Comparison of ENCODE assay signal across 17 mouse cellular contexts in genomic region chr14:32632908-32633600, GRCm38 (mm10). TPM values are rescaled to one million over a fixed set of nuclear protein-coding genes. Genes with fewer than 3 reads are reported as not detected.
"Had no signal": no experiment of that assay in that cellular context is flagged by ENCODE, and none has a peak within 500 bp of the region (broad histone marks: within the 10 kb centered on the region; RNA-seq: fewer than 3 reads in every experiment).

No protein-coding gene starts in this region.

- H3K4me3 ChIP-seq: kidney, embryonic 15.5 days; limb, embryonic 10.5 days; liver, embryonic 15.5 days; midbrain, embryonic 13.5 days had no signal

- H3K9ac ChIP-seq: kidney, embryonic 15.5 days; liver, embryonic 15.5 days; midbrain, embryonic 13.5 days had no signal

- ATAC-seq: lung, postnatal 0 days; midbrain, embryonic 13.5 days had no signal

- DNase-seq: kidney, postnatal 14 days; lung, adult 2 months; lung, postnatal 36 days; right cerebral cortex, postnatal 14 days; thymus, postnatal 36 days had no signal

- H3K27me3 ChIP-seq: kidney, embryonic 15.5 days; liver, embryonic 15.5 days; midbrain, embryonic 13.5 days had no signal

- H3K9me3 ChIP-seq: kidney, embryonic 15.5 days; limb, embryonic 10.5 days; liver, embryonic 15.5 days; midbrain, embryonic 13.5 days had no signal

- H3K4me2 ChIP-seq: kidney, embryonic 15.5 days; liver, embryonic 11.5 days; liver, embryonic 15.5 days; midbrain, embryonic 13.5 days had no signal

- H3K27ac ChIP-seq: kidney, embryonic 15.5 days; limb, embryonic 10.5 days; liver, embryonic 15.5 days; midbrain, embryonic 13.5 days had no signal

- H3K36me3 ChIP-seq: kidney, embryonic 15.5 days; limb, embryonic 10.5 days; liver, embryonic 15.5 days; midbrain, embryonic 13.5 days had no signal

- H3K4me1 ChIP-seq: kidney, embryonic 15.5 days; liver, embryonic 15.5 days; midbrain, embryonic 13.5 days had no signal

RNA-seq across cellular contexts. Expression of gene Prrxl1, which starts 33.8 kb away (rescaled TPM):
- total RNA-seq: layer of hippocampus, postnatal 14 days; left cerebral cortex, postnatal 10 days; megakaryocyte progenitor cell, adult 5-6 weeks had no signal
- polyA plus RNA-seq: large intestine, adult 2 months; limb, embryonic 10.5 days; liver, embryonic 11.5 days; lung, adult 2 months; small intestine, adult 2 months; thymus, postnatal 0 days had no signal

RNA-seq across cellular contexts. Expression of gene 3425401B19Rik, which starts 52.0 kb away (rescaled TPM):
- total RNA-seq: megakaryocyte progenitor cell, adult 5-6 weeks had no signal
- polyA plus RNA-seq: liver, embryonic 11.5 days; midbrain, embryonic 13.5 days; thymus, postnatal 0 days had no signal
